Mouse (Mus musculus) heart, embryonic 14.5 days (tissue): Measurements from ENCODE around the gene Dbh. TPM values are rescaled to one million over a fixed set of nuclear protein-coding genes. Genes with fewer than 3 reads are reported as not detected.

Source experiments
- polyA plus RNA-seq: library from polyadenylated mRNA; unstranded; fragments of >200 nt; fragmentation: Nextera tagmentation; extraction: Ambion mirVana; gene quantifications from 2 replicates; pipeline ENCODE4 v1.2.1, GENCODE M21; 2014

The Dbh gene
- polyA plus RNA-seq, 1 experiment from 2014 or later = 1.8 TPM

Other genes starting within 250 kb of the Dbh start
- 26.2 and 28.4 TPM in 2 replicates for gene Surf2, start 248.9 kb upstream of the Dbh start, polyA plus RNA-seq
- 44.8 and 48.4 TPM in 2 replicates for gene Surf1, start 248.7 kb upstream of the Dbh start, polyA plus RNA-seq
- 162 and 171 TPM in 2 replicates for gene Surf4, start 231.3 kb upstream of the Dbh start, polyA plus RNA-seq
- not detected in 2 replicates for gene Stkld1, start 231.2 kb upstream of the Dbh start, polyA plus RNA-seq
- 24.7 and 25.0 TPM in 2 replicates for gene Rexo4, start 200.8 kb upstream of the Dbh start, polyA plus RNA-seq
- not detected in 2 replicates for gene Adamts13, start 191.8 kb upstream of the Dbh start, polyA plus RNA-seq
- gene Cacfd1, start 155.3 kb upstream of the Dbh start, polyA plus RNA-seq = 38.5 and 40.9 TPM in 2 replicates
- gene Slc2a6, start 137.2 kb upstream of the Dbh start, polyA plus RNA-seq = 0.24 TPM in 1 of 2 replicates, not detected in the other
- 0.22 TPM in 1 of 2 replicates, not detected in the other for gene Mymk, start 93.1 kb upstream of the Dbh start, polyA plus RNA-seq
- gene Adamtsl2, start 85.9 kb upstream of the Dbh start, polyA plus RNA-seq = 12.6 and 15.0 TPM in 2 replicates
- gene Fam163b, start 22.7 kb upstream of the Dbh start, polyA plus RNA-seq = 0.66 and 0.70 TPM in 2 replicates
- gene Sardh, start 83.1 kb downstream of the Dbh start, polyA plus RNA-seq = 19.0 and 21.6 TPM in 2 replicates